Mouse (Mus musculus): Measurements from ENCODE around the gene Mllt3.

DNA sequence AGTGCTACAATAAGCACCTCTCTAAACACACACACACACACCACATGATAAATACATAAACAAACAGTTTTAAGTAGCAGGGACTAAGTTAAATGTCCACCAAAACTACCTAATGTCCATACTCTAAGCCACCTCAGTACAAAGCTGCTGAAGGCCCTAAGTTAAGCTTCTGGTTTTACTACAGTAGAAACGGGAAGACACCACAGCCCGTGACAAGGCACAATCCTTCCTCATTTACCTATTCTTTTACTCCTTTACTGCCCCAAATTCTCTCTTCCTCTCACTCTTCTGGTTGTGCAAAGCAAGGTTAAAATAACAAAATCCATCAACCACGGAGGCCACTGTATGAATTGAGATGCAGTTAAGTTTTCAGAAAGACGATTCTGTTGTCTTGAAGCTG, 130.6 kb downstream of the Mllt3 start:
- no peak for TF ChIP-seq POLR2A (IDR thresholded peaks at IDR 0.05; ENCODE audit: control insufficient read depth, extremely low read depth, insufficient read depth, low read length, poor library complexity)
- TF ChIP-seq CTCF (IDR thresholded peaks at IDR 0.05; ENCODE audit: borderline replicate concordance, control insufficient read depth, extremely low read depth, insufficient read depth, low read length, poor library complexity): no peak
